Mouse (Mus musculus): ENCODE results near the gene Rab36. TPM values are rescaled to one million over a fixed set of nuclear protein-coding genes. Genes with fewer than 3 reads are reported as not detected.

Gene Rab36
- 10 to 100 TPM; 35.5 to 36.1 TPM for total RNA-seq (2021)

- DNase-seq = peak; percentile 100
- intact Hi-C loops (cut with DNase I) = no loop called here
Measured at GRCm38 (mm10) chr10:75036883-75037379, at the start of gene Rab36. Rab36 (plus strand) TSS chr10:75037058.

GRCm38 (mm10) chr10:74987698-74988470 is 49.0 kb upstream of the Rab36 start:
- intact Hi-C loops (cut with DNase I) = no loop called here
- DNase-seq = no peak

- intact Hi-C loops (cut with DNase I) = no loop called here
- no peak for DNase-seq
Measured at GRCm38 (mm10) chr10:74989814-74990213, 47.0 kb upstream of the Rab36 start.

- intact Hi-C loops (cut with DNase I) = no loop called here
Measured at GRCm38 (mm10) chr10:74990584-74991322, 46.1 kb upstream of the Rab36 start.

GRCm38 (mm10) chr10:74994863-74995262 is 42.0 kb upstream of the Rab36 start:
- intact Hi-C loops (cut with DNase I) = no loop called here
- DNase-seq = no peak

More at GRCm38 (mm10) chr10:74990584-74991322, 46.1 kb upstream of the Rab36 start:
- DNase-seq = no peak

GRCm38 (mm10) chr10:74995377-74995776 is 41.5 kb upstream of the Rab36 start:
- DNase-seq = peak; percentile 43
- intact Hi-C loops (cut with DNase I) = no loop called here

- peak; percentile 64 for DNase-seq
- intact Hi-C loops (cut with DNase I) = no loop called here
Measured at GRCm38 (mm10) chr10:75001391-75001790, 35.5 kb upstream of the Rab36 start.

GRCm38 (mm10) chr10:75004067-75004466 is 32.8 kb upstream of the Rab36 start:
- intact Hi-C loops (cut with DNase I) = no loop called here
- DNase-seq = no peak

GRCm38 (mm10) chr10:75006889-75007662 is 29.8 kb upstream of the Rab36 start:
- intact Hi-C loops (cut with DNase I) = no loop called here
- DNase-seq = no peak

GRCm38 (mm10) chr10:75010704-75011103 is 26.2 kb upstream of the Rab36 start:
- intact Hi-C loops (cut with DNase I) = no loop called here
- DNase-seq = no peak

GRCm38 (mm10) chr10:75015465-75015864 is 21.4 kb upstream of the Rab36 start:
- DNase-seq = no peak
- intact Hi-C loops (cut with DNase I) = no loop called here

GRCm38 (mm10) chr10:75016481-75016880 is 20.4 kb upstream of the Rab36 start:
- intact Hi-C loops (cut with DNase I) = no loop called here
- peak; percentile 55 for DNase-seq

- no peak for DNase-seq
- intact Hi-C loops (cut with DNase I) = loop anchor here (5.0 kb wide), 1 partner anchor 83 kb away; no protein-coding TSS in a partner anchor
Measured at GRCm38 (mm10) chr10:75020271-75020670, 16.6 kb upstream of the Rab36 start.

GRCm38 (mm10) chr10:75021138-75021537 is 15.7 kb upstream of the Rab36 start:
- DNase-seq = peak; percentile 83
- intact Hi-C loops (cut with DNase I) = loop anchor here (5.0 kb wide), 1 partner anchor 84 kb away; no protein-coding TSS in a partner anchor

- DNase-seq = no peak
- intact Hi-C loops (cut with DNase I) = no loop called here
Measured at GRCm38 (mm10) chr10:75026491-75026890, 10.4 kb upstream of the Rab36 start.

GRCm38 (mm10) chr10:75028743-75029142 is 8.1 kb upstream of the Rab36 start:
- intact Hi-C loops (cut with DNase I) = no loop called here
- no peak for DNase-seq

GRCm38 (mm10) chr10:75029677-75030076 is 7.2 kb upstream of the Rab36 start:
- intact Hi-C loops (cut with DNase I) = no loop called here
- DNase-seq = no peak

GRCm38 (mm10) chr10:75030234-75030633 is 6.6 kb upstream of the Rab36 start:
- DNase-seq = no peak
- intact Hi-C loops (cut with DNase I) = no loop called here

GRCm38 (mm10) chr10:75031345-75032114 is 5.3 kb upstream of the Rab36 start:
- DNase-seq = no peak
- intact Hi-C loops (cut with DNase I) = no loop called here

- intact Hi-C loops (cut with DNase I) = no loop called here
- DNase-seq = peak; percentile 96
Measured at GRCm38 (mm10) chr10:75032395-75032794, 4.5 kb upstream of the Rab36 start, which contains the start of gene Rsph14. Rsph14 (minus strand) TSS chr10:75032586.

Measured in left cerebral cortex, postnatal 4 days (tissue).